Mouse (Mus musculus) kidney, embryonic 14.5 days (tissue): ENCODE results near the gene Adam11. TPM values are rescaled to one million over a fixed set of nuclear protein-coding genes. Genes with fewer than 3 reads are reported as not detected.
A peak's percentile ranks its signal among the peaks of the same experiment; 100 is the strongest.
"Not testable (repeated sequence)": the region's sequence is repeated elsewhere in the genome, so short reads cannot be mapped to it uniquely, and the experiment has no call there.

Experiments
- ATAC-seq: fragments of 200-750 bp; cut with Nextera tagmentation; 2 replicates; pipeline ENCODE4 v1.8.0; 2017; ENCODE audit warnings: moderate number of reproducible peaks, mild to moderate bottlenecking, moderate TSS enrichment, moderate library complexity; ENCODE audit not compliant: low FRiP score, low TSS enrichment
- H3K27ac ChIP-seq: fragments of 300-500 bp; sonication (generic); 2 replicates; pipeline ENCODE4 v1.5.1; 2014; ENCODE audit warnings: low read depth, mild to moderate bottlenecking, low read length, moderate library complexity, mixed read lengths
- H3K27me3 ChIP-seq: fragments of 300-500 bp; sonication (generic); 2 replicates; pipeline ENCODE4 v1.6.1; 2014; ENCODE audit warnings: mild to moderate bottlenecking, low read length; ENCODE audit not compliant: control insufficient read depth, insufficient read depth
- H3K36me3 ChIP-seq: fragments of 300-500 bp; sonication (generic); 2 replicates; pipeline ENCODE4 v1.6.1; 2014; ENCODE audit warnings: low read length, mixed read lengths; ENCODE audit not compliant: control insufficient read depth, insufficient read depth
- H3K4me1 ChIP-seq: fragments of 300-500 bp; sonication (generic); 2 replicates; pipeline ENCODE4 v1.6.1; 2014; ENCODE audit warnings: low read length, mixed read lengths; ENCODE audit not compliant: control insufficient read depth, insufficient read depth
- H3K4me2 ChIP-seq: fragments of 300-500 bp; sonication (generic); replicated peaks from 2 replicates; pipeline ENCODE4 v1.6.1; 2014; ENCODE audit warnings: low read depth, mild to moderate bottlenecking, low read length
- H3K4me3 ChIP-seq: fragments of 300-500 bp; sonication (generic); 2 replicates; pipeline ENCODE4 v1.5.1; 2014; ENCODE audit warnings: mild to moderate bottlenecking, low read length
- H3K9ac ChIP-seq: fragments of 300-500 bp; sonication (generic); 2 replicates; pipeline ENCODE4 v1.6.1; 2014; ENCODE audit warnings: low read depth, mild to moderate bottlenecking, low read length, moderate library complexity
- H3K9me3 ChIP-seq: fragments of 300-500 bp; sonication (generic); 2 replicates; pipeline ENCODE4 v1.6.1; 2016; ENCODE audit warnings: low read length; ENCODE audit not compliant: control insufficient read depth
- WGBS: fragments of 180-500 bp; shearing (Covaris S2); extraction: QIAGEN DNeasy Blood & Tissue Kit; methylation state at CpG from one replicate; pipeline ENCODE4 v1.1.7; 2014; 5-methylcytosine and 5-hydroxymethylcytosine counted together
- polyA plus RNA-seq: library from polyadenylated mRNA; unstranded; fragments of >200 nt; fragmentation: Nextera tagmentation; extraction: Ambion mirVana; gene quantifications from 2 replicates; pipeline ENCODE4 v1.2.1, GENCODE M21; 2014

Adam11 gene
- 3.5 and 7.8 TPM in 2 replicates for polyA plus RNA-seq

DNA sequence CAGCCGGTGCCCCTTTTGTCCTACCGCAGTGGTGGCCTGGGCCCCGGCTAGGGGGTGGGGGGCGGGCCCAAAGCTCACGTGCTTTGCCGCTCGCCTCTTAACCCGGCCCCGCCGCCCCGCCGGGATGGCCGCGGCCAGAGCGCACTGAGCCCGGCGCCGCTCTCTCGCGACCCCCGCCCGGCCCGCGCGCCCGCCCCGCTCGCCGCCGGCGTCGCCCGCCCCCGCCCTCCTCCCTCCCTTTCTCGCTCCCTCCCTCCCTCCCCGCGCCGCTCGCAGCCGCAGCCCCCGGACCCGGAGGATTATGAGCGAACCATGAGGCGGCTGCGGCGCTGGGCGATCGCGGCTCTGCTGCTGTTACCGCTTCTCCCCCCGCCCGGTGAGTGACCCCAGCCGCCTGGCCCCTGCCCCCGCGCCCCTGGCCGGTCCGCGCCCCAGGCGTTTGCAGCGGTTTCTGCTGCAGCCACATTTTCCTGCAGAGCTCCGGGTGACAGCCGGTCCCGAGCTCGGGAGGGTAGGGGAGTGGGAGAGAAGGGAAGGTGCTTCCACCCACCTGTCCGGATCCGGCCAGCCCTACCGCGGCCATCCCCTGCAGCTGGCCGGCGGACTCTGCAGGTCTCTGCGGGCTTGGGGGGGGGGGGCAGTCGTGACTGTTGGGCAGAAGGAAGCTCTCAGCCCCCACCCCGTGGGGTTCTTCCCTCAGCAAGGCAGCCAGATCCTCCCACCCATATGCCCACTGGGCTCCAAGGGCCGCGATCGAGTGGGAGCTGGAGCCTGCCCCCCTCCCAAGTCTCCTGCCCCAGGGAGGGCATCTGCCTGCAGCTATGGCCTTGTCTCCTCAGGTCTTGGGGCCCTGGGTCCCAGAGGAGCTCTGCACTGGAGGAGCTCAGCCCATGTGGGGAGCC, at the start of gene Adam11:
Gene Adam11, plus strand, starts transcription at position 131 of the 902 bp plus-strand sequence.
- peak within 1 kb of the TSS; percentile 60 for H3K4me3 ChIP-seq

DNA sequence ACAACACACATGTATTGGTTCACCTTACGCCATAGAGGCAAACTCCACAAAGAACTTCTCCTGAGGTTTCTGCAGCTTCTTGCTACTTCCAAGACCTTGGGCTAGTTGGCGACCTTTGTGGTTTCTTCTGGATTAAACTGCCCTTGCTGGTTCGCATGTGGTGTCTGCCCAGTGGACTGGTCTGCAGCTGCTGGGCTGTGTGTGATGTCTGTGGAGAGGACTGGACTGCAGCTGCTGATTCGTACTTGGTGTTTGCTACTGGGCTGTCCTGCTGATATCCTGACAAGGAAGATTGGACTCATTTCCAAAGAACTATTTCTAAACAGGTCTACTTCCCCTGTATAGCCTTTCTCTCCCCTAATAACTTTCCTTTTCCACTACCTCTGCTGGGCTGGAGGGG, 48.8 kb upstream of the Adam11 start:
- 94% methylated on average over 4 of the region's 4 CpGs for WGBS
- no peak for ATAC-seq
- Histone ChIP-seq H3K9me3 (no peaks in the 10 kb centered on the region), H3K36me3 (no peaks in the 10 kb centered on the region), H3K4me1 (no peaks in the 10 kb centered on the region), H3K27me3 (no peaks in the 10 kb centered on the region), H3K4me3 (no peak overlapping the region), H3K4me2 (no peak overlapping the region), H3K27ac (no peak overlapping the region), H3K9ac (no peak overlapping the region)

More for the DNA sequence above, at the start of gene Adam11:
- no peaks in the 10 kb centered on the region for H3K9me3 ChIP-seq
- peak within 1 kb of the TSS; percentile 65 for H3K9ac ChIP-seq
- no peaks in the 10 kb centered on the region for H3K36me3 ChIP-seq
- under 1% methylated on average over 54 of the region's 76 CpGs for WGBS
- H3K4me1 ChIP-seq = peaks cover 13% of the 10 kb centered on the region
- no peak within 1 kb of the TSS for H3K27ac ChIP-seq
- peaks cover 15% of the 10 kb centered on the region for H3K27me3 ChIP-seq
- H3K4me2 ChIP-seq = peak within 1 kb of the TSS; percentile 99
- peak; percentile 41 for ATAC-seq

DNA sequence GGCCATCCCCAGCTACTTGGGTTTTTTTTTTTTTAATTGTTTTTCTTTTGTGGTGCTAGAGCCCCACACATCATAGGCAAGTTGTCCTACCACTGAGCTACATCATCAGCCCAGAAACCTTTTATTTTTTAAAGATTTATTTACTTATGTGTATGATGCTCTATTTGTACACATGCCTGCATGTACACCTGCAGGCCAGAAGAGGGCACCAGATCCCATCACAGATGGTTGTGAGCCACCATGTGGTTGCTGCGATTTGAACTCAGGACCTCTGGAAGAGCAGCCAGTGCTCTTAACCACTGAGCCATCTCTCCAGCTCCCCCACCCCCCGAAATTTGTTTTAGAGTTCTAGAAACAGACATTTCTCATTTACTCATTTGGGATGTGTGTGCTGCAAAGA, 46.7 kb upstream of the Adam11 start:
- H3K9me3 ChIP-seq, H3K9ac ChIP-seq, ATAC-seq, H3K4me3 ChIP-seq, H3K4me2 ChIP-seq, H3K4me1 ChIP-seq, H3K27me3 ChIP-seq, H3K36me3 ChIP-seq, H3K27ac ChIP-seq: not testable (repeated sequence)
- 82% methylated on average over 2 of the region's 2 CpGs for WGBS

DNA sequence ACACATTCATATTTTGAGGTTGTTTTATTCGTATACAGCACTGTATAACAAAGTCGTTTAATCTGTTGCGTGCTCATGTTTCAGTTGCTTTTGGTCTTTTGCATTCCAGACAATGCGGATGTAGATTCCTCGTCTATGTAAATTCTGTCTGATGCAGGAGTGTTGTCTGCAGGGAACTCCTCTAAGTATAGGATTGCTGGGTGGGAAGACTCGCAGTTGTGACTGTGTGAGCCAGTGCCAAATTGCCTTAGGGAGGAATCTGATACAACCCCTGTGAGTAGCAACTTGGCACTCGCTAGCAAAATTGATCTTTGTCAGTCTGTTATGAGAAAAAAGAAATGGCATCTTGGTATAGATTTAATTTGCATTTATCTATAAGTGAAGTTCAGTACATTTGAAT, 45.1 kb upstream of the Adam11 start:
- no peaks in the 10 kb centered on the region for H3K36me3 ChIP-seq
- H3K4me1 ChIP-seq = no peaks in the 10 kb centered on the region
- no peak for ATAC-seq
- no peak overlapping the region for H3K27ac ChIP-seq
- WGBS = 67% methylated on average over 7 of the region's 7 CpGs
- H3K4me3 ChIP-seq = no peak overlapping the region
- no peak overlapping the region for H3K4me2 ChIP-seq
- H3K9ac ChIP-seq = no peak overlapping the region
- no peaks in the 10 kb centered on the region for H3K27me3 ChIP-seq
- no peaks in the 10 kb centered on the region for H3K9me3 ChIP-seq

DNA sequence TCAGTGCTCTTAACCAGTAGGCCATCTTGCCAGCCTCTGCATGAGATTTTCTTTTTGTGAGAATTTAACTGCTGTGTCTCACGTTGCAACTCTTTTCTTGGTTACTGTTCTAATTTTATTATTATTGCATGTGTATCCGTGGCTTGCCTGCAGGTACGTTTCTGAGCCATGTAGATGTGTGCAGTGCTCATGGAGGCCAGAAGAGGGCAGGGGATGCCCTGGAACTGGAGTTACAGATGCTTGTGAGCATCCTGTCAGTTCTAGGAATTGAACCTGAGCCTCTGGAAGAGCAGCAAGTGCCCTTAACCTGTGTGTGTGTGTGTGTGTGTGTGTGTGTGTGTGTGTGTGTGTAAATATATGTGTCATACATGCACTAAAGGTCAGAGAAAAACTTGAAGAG, 35.7 kb upstream of the Adam11 start:
- no peak for ATAC-seq
- WGBS = 32% methylated on average over 3 of the region's 3 CpGs
- no peaks in the 10 kb centered on the region for H3K36me3 ChIP-seq
- no peaks in the 10 kb centered on the region for H3K4me1 ChIP-seq
- H3K9me3 ChIP-seq = no peaks in the 10 kb centered on the region
- H3K27ac ChIP-seq = no peak overlapping the region
- H3K4me3 ChIP-seq = no peak overlapping the region
- no peaks in the 10 kb centered on the region for H3K27me3 ChIP-seq
- H3K4me2 ChIP-seq = no peak overlapping the region
- H3K9ac ChIP-seq = no peak overlapping the region

DNA sequence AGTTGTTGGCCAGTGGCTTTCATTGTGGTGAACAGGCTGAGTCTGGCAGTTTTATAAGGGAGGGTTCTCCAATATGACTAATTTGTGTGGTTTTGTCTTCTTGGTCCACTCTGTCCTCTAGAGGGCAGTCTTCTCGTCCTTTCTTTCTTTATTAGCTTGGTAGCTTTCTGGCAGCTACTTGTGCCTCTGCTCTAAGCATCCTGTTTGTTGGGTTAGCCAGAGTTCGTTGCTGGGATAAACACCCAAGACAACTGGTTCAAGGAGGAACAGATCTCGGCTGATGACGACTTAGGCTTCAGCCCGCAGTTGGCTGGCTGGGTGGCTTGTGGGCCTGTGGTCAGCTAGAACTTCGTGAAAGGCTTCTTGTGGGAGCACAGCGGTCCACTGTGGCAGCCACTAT, 32.6 kb upstream of the Adam11 start:
- 43% methylated on average over 7 of the region's 7 CpGs for WGBS
- H3K27me3 ChIP-seq = no peaks in the 10 kb centered on the region
- no peak for ATAC-seq

DNA sequence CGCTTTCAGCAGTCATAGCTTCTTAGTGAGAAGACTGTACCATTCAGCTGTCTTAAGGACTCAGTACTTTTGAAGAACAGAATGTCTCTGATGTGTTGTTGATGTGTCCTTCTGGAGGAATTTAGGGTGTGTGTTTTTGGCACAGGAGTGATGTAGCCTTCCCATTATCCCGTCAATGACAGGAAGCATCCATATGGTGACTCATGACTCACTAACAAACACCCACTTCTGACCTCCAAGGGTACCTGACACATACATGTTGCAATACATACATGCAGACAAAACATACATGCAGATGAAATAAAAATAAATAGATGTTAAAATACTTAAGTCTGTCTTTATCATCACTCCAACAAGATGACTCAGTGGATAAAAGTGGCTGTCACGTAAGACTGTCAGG, 31.4 kb upstream of the Adam11 start:
- no peak overlapping the region for H3K4me2 ChIP-seq
- ATAC-seq = no peak
- no peak overlapping the region for H3K27ac ChIP-seq
- no peaks in the 10 kb centered on the region for H3K27me3 ChIP-seq
- H3K9me3 ChIP-seq = no peaks in the 10 kb centered on the region
- no peak overlapping the region for H3K9ac ChIP-seq
- H3K4me1 ChIP-seq = no peaks in the 10 kb centered on the region
- H3K4me3 ChIP-seq = no peak overlapping the region
- H3K36me3 ChIP-seq = no peaks in the 10 kb centered on the region
- WGBS = 84% methylated on average over 3 of the region's 3 CpGs

More for the DNA sequence above, 32.6 kb upstream of the Adam11 start:
- H3K36me3 ChIP-seq = no peaks in the 10 kb centered on the region
- no peak overlapping the region for H3K4me3 ChIP-seq
- H3K9me3 ChIP-seq = no peaks in the 10 kb centered on the region
- H3K27ac ChIP-seq = no peak overlapping the region
- no peaks in the 10 kb centered on the region for H3K4me1 ChIP-seq
- no peak overlapping the region for H3K9ac ChIP-seq
- no peak overlapping the region for H3K4me2 ChIP-seq

DNA sequence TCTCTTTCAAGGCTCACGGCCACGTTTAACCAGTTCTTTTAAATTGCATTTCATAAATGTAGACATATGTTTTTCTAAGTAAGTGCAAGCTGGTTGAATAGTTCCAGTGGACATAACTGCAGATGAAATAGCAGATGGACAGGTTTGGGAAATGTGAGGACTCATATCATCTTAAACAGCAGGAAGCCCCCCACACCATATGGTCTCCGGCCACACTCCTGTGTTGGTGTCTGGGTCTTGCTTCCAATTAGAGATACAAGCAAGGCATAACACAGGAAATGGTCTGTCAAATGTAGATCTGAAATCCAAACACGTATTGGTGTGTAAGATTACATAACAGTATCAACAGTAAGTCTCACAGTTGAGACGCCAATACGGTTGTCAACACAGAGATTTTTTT, 29.9 kb upstream of the Adam11 start:
- Histone ChIP-seq H3K9ac (no peak overlapping the region), H3K27me3 (no peaks in the 10 kb centered on the region), H3K36me3 (no peaks in the 10 kb centered on the region), H3K27ac (no peak overlapping the region), H3K4me3 (no peak overlapping the region), H3K4me2 (no peak overlapping the region), H3K9me3 (no peaks in the 10 kb centered on the region), H3K4me1 (no peaks in the 10 kb centered on the region)
- 81% methylated on average over 6 of the region's 6 CpGs for WGBS
- no peak for ATAC-seq

DNA sequence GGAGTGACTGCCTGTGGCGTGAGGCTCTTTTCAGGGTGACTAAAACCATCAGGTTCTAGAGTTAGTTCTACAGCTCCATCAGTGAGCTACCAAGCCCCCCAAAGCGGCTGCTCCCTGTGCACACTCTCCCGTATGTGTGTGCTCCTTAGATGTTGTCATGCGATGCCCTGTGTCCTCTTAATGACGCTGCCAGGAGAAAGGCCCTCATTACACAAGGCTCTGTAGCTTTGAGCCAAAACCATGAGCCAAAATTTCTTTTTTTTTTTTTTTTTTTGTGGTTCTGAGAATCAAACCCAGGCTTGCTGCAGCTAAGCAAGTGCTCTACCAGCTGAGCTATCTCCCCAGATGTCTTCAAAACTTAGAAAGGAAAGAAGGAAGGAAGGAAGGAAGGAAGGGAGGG, 28.1 kb upstream of the Adam11 start:
- no peak overlapping the region for H3K27ac ChIP-seq
- no peaks in the 10 kb centered on the region for H3K27me3 ChIP-seq
- H3K36me3 ChIP-seq = no peaks in the 10 kb centered on the region
- H3K4me2 ChIP-seq = no peak overlapping the region
- H3K9ac ChIP-seq = no peak overlapping the region
- no peak overlapping the region for H3K4me3 ChIP-seq
- WGBS = 70% methylated on average over 5 of the region's 5 CpGs
- ATAC-seq = no peak
- H3K9me3 ChIP-seq = no peaks in the 10 kb centered on the region
- H3K4me1 ChIP-seq = no peaks in the 10 kb centered on the region
